Mouse (Mus musculus) MEL (cell line): ENCODE data around the gene Sumf1. TPM values are rescaled to one million over a fixed set of nuclear protein-coding genes. Genes with fewer than 3 reads are reported as not detected.

Source experiments
- DNase-seq: peaks from one replicate; pipeline ENCODE4 v3.0.0; 2011; ENCODE audit warnings: low read depth, low spot score
- H3K27ac ChIP-seq: 2 replicates; pipeline ENCODE4 v1.5.1; 2012; ENCODE audit warnings: low read depth, mild to moderate bottlenecking, control low read depth, low read length, moderate library complexity; ENCODE audit not compliant: control insufficient read depth
- H3K27me3 ChIP-seq, 2 experiments: fragments of 150-350 bp in 1 of 2; sonication (generic) in 1 of 2; 2 replicates each; pipeline ENCODE4 v1.6.1; 2012; ENCODE audit warnings: low read length in 2 of 2, mild to moderate bottlenecking in 2 of 2, improper control_type of control experiment in 1 of 2, moderate library complexity in 1 of 2; ENCODE audit not compliant: insufficient read depth in 2 of 2, control insufficient read depth in 1 of 2
- H3K36me3 ChIP-seq, 2 experiments: 2 replicates each; pipeline ENCODE4 v1.6.1; 2012 to 2014; ENCODE audit warnings: low read length in 2 of 2, improper control_type of control experiment in 1 of 2, inconsistent platforms in 1 of 2, mild to moderate bottlenecking in 1 of 2; ENCODE audit not compliant: insufficient read depth in 2 of 2, control insufficient read depth in 1 of 2
- H3K4me1 ChIP-seq, 2 experiments: fragments of 150-350 bp in 1 of 2; sonication (generic) in 1 of 2; 2 replicates each; pipeline ENCODE4 v1.6.1; 2012; ENCODE audit warnings: low read length in 2 of 2, improper control_type of control experiment in 1 of 2, mild to moderate bottlenecking in 1 of 2; ENCODE audit not compliant: insufficient read depth in 2 of 2, control insufficient read depth in 1 of 2
- H3K4me3 ChIP-seq, 2 experiments: fragments of 150-350 bp in 1 of 2; sonication (generic) in 1 of 2; 2 replicates each; pipeline ENCODE4 v1.5.1; 2012; ENCODE audit warnings: low read depth in 2 of 2, low read length in 2 of 2, mild to moderate bottlenecking in 2 of 2, moderate library complexity in 2 of 2, control low read depth in 1 of 2, improper control_type of control experiment in 1 of 2; ENCODE audit not compliant: control insufficient read depth in 1 of 2, insufficient read depth in 1 of 2
- H3K79me2 ChIP-seq: 2 replicates; pipeline ENCODE4 v1.6.1; 2012; ENCODE audit warnings: mild to moderate bottlenecking, low read length, moderate library complexity; ENCODE audit not compliant: control insufficient read depth, poor library complexity, insufficient read depth
- H3K9ac ChIP-seq: 2 replicates; pipeline ENCODE4 v1.6.1; 2012; ENCODE audit warnings: low read depth, mild to moderate bottlenecking, control low read depth, low read length, moderate library complexity; ENCODE audit not compliant: control insufficient read depth, poor library complexity, severe bottlenecking
- H3K9me3 ChIP-seq: fragments of 150-350 bp; sonication (generic); replicated peaks from 2 replicates; pipeline ENCODE4 v1.6.1; 2012; ENCODE audit warnings: mild to moderate bottlenecking, low read length, improper control_type of control experiment, moderate library complexity; ENCODE audit not compliant: insufficient read depth
- KAT2A ChIP-seq: conservative IDR thresholded peaks from 2 replicates; pipeline ENCODE4 v1.6.1; 2012; ENCODE audit warnings: low read depth, low read length, improper control_type of control experiment, inconsistent platforms
- MAZ ChIP-seq: IDR thresholded peaks from 2 replicates; pipeline ENCODE4 v1.6.1; 2012; ENCODE audit warnings: low read depth, mild to moderate bottlenecking, inconsistent platforms, low read length, improper control_type of control experiment
- MXI1 ChIP-seq: IDR thresholded peaks from 2 replicates; pipeline ENCODE4 v1.6.1; 2011; ENCODE audit warnings: mild to moderate bottlenecking, low read depth, low read length, improper control_type of control experiment
- NELFE ChIP-seq: IDR thresholded peaks from 2 replicates; pipeline ENCODE4 v1.6.1; 2011; ENCODE audit warnings: low read depth, low read length, improper control_type of control experiment
- POLR2AphosphoS5 ChIP-seq: IDR thresholded peaks from 2 replicates; pipeline ENCODE4 v1.6.1; 2012; ENCODE audit warnings: low read depth, borderline replicate concordance, mild to moderate bottlenecking, inconsistent platforms, low read length, moderate library complexity, mixed read lengths
- RAD21 ChIP-seq: IDR thresholded peaks from 2 replicates; pipeline ENCODE4 v1.6.1; 2011; ENCODE audit warnings: mild to moderate bottlenecking, low read depth, low read length, improper control_type of control experiment
- SIN3A ChIP-seq: IDR thresholded peaks from 2 replicates; pipeline ENCODE4 v1.6.1; 2012; ENCODE audit warnings: low read length, improper control_type of control experiment, inconsistent platforms
- UBTF ChIP-seq: IDR thresholded peaks from 2 replicates; pipeline ENCODE4 v1.6.1; 2012; ENCODE audit warnings: low read depth, mild to moderate bottlenecking, inconsistent platforms, low read length, improper control_type of control experiment, moderate library complexity, borderline replicate concordance; ENCODE audit not compliant: insufficient read depth
- USF2 ChIP-seq, 2 experiments: IDR thresholded peaks; 2 replicates each; pipeline ENCODE4 v1.6.1; 2011 to 2012; ENCODE audit warnings: improper control_type of control experiment in 2 of 2, low read length in 2 of 2, borderline replicate concordance in 1 of 2, inconsistent platforms in 1 of 2, low read depth in 1 of 2, mild to moderate bottlenecking in 1 of 2; ENCODE audit not compliant: insufficient read depth in 1 of 2
- ZKSCAN1 ChIP-seq: IDR thresholded peaks from 2 replicates; pipeline ENCODE4 v1.6.1; 2012; ENCODE audit warnings: low read depth, mild to moderate bottlenecking, inconsistent platforms, low read length, improper control_type of control experiment, moderate library complexity
- ZNF384 ChIP-seq: IDR thresholded peaks from 2 replicates; pipeline ENCODE4 v1.6.1; 2012; ENCODE audit warnings: low read depth, mild to moderate bottlenecking, inconsistent platforms, low read length, improper control_type of control experiment
- polyA plus RNA-seq, 2 experiments: library from polyadenylated mRNA; stranded (reverse) in 1 of 2; unstranded in 1 of 2; fragments of >175 nt in 1 of 2; fragments of >200 nt in 1 of 2; gene quantifications; 2 replicates each; pipeline versions ENCODE4 v1.2.1 to v1.2.4; 2012; ENCODE audit warnings: low replicate concordance in 2 of 2, low read depth in 1 of 2; ENCODE audit not compliant: insufficient read length in 2 of 2, insufficient read depth in 1 of 2, missing spikeins in 1 of 2
- total RNA-seq: library from RNA; depleted of rRNA; stranded (reverse); fragments of 300-350 nt; gene quantifications from 2 replicates; pipeline ENCODE4 v1.2.3, GENCODE M21; 2012

The Sumf1 gene
- total and polyA plus RNA-seq, 3 experiments = 9.4 to 11.2 TPM; not detected in 1

GRCm38 (mm10) chr6:108142796-108143195, 42.6 kb downstream of the Sumf1 start:
- Histone ChIP-seq H3K4me3 (no peak overlapping the region), H3K36me3 (no peaks in the 10 kb centered on the region; a peak in 1 of 4 replicates), H3K9me3 (no peaks in the 10 kb centered on the region), H3K9ac (no peak overlapping the region), H3K27me3 (no peaks in the 10 kb centered on the region), H3K79me2 (no peaks in the 10 kb centered on the region), H3K27ac (no peak overlapping the region), H3K4me1 (no peaks in the 10 kb centered on the region)
- no peak for TF ChIP-seq MAZ
- no peak for TF ChIP-seq RAD21
- TF ChIP-seq SIN3A = no peak
- no peak for TF ChIP-seq POLR2AphosphoS5
- TF ChIP-seq ZKSCAN1 = no peak
- no peak for TF ChIP-seq NELFE
- no peak for TF ChIP-seq KAT2A
- no peak for DNase-seq

DNA sequence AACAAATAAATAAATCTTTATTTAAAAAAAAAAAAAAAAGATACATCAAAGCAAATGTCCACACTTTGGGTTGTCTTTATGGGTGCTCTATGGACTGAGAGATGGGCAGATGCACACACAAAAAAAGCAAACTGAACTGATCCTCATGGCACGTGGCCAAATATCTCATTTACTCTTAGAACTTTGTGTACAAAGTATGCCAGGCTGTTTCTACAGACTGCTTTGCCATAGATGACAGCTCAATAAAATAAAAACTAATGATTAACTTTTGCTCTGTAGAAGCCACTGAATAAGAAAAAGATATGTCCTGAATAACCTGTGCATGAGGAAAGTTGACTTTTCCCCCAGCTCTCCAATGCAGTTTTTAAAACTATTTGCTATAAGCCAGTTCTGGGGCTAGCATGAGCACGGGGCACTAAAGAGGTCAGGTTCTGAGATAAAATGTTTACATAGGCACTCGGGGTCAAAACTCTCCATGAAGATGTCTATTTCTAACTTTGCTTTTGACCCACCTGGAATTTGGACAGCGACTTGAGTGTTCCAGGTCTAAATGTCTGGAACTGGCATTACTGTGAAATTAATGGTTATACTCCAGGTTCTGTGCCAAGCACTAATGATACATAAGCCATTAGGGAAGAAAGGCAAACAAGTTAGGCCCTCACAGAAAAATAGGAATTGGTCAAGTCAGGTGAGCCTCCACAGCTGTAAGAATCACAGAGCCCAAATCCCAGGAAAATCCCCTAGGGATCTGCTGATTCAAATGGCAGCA, 44.5 kb downstream of the Sumf1 start:
- no peaks in the 10 kb centered on the region for H3K4me1 ChIP-seq
- no peaks in the 10 kb centered on the region for H3K79me2 ChIP-seq
- DNase-seq = no peak
- no peak overlapping the region for H3K4me3 ChIP-seq
- no peak overlapping the region for H3K27ac ChIP-seq
- H3K9ac ChIP-seq = no peak overlapping the region
- TF ChIP-seq RAD21 = no peak
- H3K27me3 ChIP-seq = no peaks in the 10 kb centered on the region
- no peaks in the 10 kb centered on the region for H3K36me3 ChIP-seq
- no peaks in the 10 kb centered on the region for H3K9me3 ChIP-seq

GRCm38 (mm10) chr6:108137031-108137430, 48.4 kb downstream of the Sumf1 start:
- H3K36me3 ChIP-seq = no peaks in the 10 kb centered on the region
- no peaks in the 10 kb centered on the region for H3K79me2 ChIP-seq
- no peak overlapping the region for H3K9ac ChIP-seq
- no peaks in the 10 kb centered on the region for H3K27me3 ChIP-seq
- TF ChIP-seq UBTF = no peak
- TF ChIP-seq ZKSCAN1 = no peak
- no peak for TF ChIP-seq USF2 (IDR thresholded peaks at IDR 0.05; ENCODE audit: borderline replicate concordance in 1 of 2, insufficient read depth in 1 of 2, low read depth in 1 of 2, low read length in 2 of 2)
- TF ChIP-seq ZNF384 = no peak
- no peak for TF ChIP-seq MXI1
- no peak for DNase-seq
- no peaks in the 10 kb centered on the region for H3K9me3 ChIP-seq
- no peak overlapping the region for H3K27ac ChIP-seq
- no peaks in the 10 kb centered on the region for H3K4me1 ChIP-seq
- no peak overlapping the region for H3K4me3 ChIP-seq
